Mouse (Mus musculus) MEL (cell line): ENCODE measurements around the gene Mpg. TPM values are rescaled to one million over a fixed set of nuclear protein-coding genes. Genes with fewer than 3 reads are reported as not detected.
A peak's percentile ranks its signal among the peaks of the same experiment; 100 is the strongest.

Source experiments
- DNase-seq: peaks from one replicate; pipeline ENCODE4 v3.0.0; 2011; ENCODE audit warnings: low read depth, low spot score
- H3K27ac ChIP-seq: 2 replicates; pipeline ENCODE4 v1.5.1; 2012; ENCODE audit warnings: low read depth, mild to moderate bottlenecking, control low read depth, low read length, moderate library complexity; ENCODE audit not compliant: control insufficient read depth
- H3K27me3 ChIP-seq, 2 experiments: fragments of 150-350 bp in 1 of 2; sonication (generic) in 1 of 2; 2 replicates each; pipeline ENCODE4 v1.6.1; 2012; ENCODE audit warnings: low read length in 2 of 2, mild to moderate bottlenecking in 2 of 2, improper control_type of control experiment in 1 of 2, moderate library complexity in 1 of 2; ENCODE audit not compliant: insufficient read depth in 2 of 2, control insufficient read depth in 1 of 2
- H3K36me3 ChIP-seq, 2 experiments: 2 replicates each; pipeline ENCODE4 v1.6.1; 2012 to 2014; ENCODE audit warnings: low read length in 2 of 2, improper control_type of control experiment in 1 of 2, inconsistent platforms in 1 of 2, mild to moderate bottlenecking in 1 of 2; ENCODE audit not compliant: insufficient read depth in 2 of 2, control insufficient read depth in 1 of 2
- H3K4me1 ChIP-seq, 2 experiments: fragments of 150-350 bp in 1 of 2; sonication (generic) in 1 of 2; 2 replicates each; pipeline ENCODE4 v1.6.1; 2012; ENCODE audit warnings: low read length in 2 of 2, improper control_type of control experiment in 1 of 2, mild to moderate bottlenecking in 1 of 2; ENCODE audit not compliant: insufficient read depth in 2 of 2, control insufficient read depth in 1 of 2
- H3K4me3 ChIP-seq, 2 experiments: fragments of 150-350 bp in 1 of 2; sonication (generic) in 1 of 2; 2 replicates each; pipeline ENCODE4 v1.5.1; 2012; ENCODE audit warnings: low read depth in 2 of 2, low read length in 2 of 2, mild to moderate bottlenecking in 2 of 2, moderate library complexity in 2 of 2, control low read depth in 1 of 2, improper control_type of control experiment in 1 of 2; ENCODE audit not compliant: control insufficient read depth in 1 of 2, insufficient read depth in 1 of 2
- H3K79me2 ChIP-seq: 2 replicates; pipeline ENCODE4 v1.6.1; 2012; ENCODE audit warnings: mild to moderate bottlenecking, low read length, moderate library complexity; ENCODE audit not compliant: control insufficient read depth, poor library complexity, insufficient read depth
- H3K9ac ChIP-seq: 2 replicates; pipeline ENCODE4 v1.6.1; 2012; ENCODE audit warnings: low read depth, mild to moderate bottlenecking, control low read depth, low read length, moderate library complexity; ENCODE audit not compliant: control insufficient read depth, poor library complexity, severe bottlenecking
- H3K9me3 ChIP-seq: fragments of 150-350 bp; sonication (generic); replicated peaks from 2 replicates; pipeline ENCODE4 v1.6.1; 2012; ENCODE audit warnings: mild to moderate bottlenecking, low read length, improper control_type of control experiment, moderate library complexity; ENCODE audit not compliant: insufficient read depth
- BHLHE40 ChIP-seq: IDR thresholded peaks from 2 replicates; pipeline ENCODE4 v1.6.1; 2012; ENCODE audit warnings: low read depth, mild to moderate bottlenecking, inconsistent platforms, low read length, improper control_type of control experiment, borderline replicate concordance
- CHD1 ChIP-seq: IDR thresholded peaks from 2 replicates; pipeline ENCODE4 v1.6.1; 2012; ENCODE audit warnings: low read depth, mild to moderate bottlenecking, inconsistent platforms, low read length, improper control_type of control experiment
- E2F4 ChIP-seq: IDR thresholded peaks from 2 replicates; pipeline ENCODE4 v1.6.1; 2011; ENCODE audit warnings: low read depth, low read length, improper control_type of control experiment, borderline replicate concordance
- EP300 ChIP-seq, 2 experiments: IDR thresholded peaks; 2 replicates each; pipeline ENCODE4 v1.6.1; 2011; ENCODE audit warnings: improper control_type of control experiment in 2 of 2, low read length in 2 of 2, low read depth in 1 of 2, mild to moderate bottlenecking in 1 of 2
- ETS1 ChIP-seq: IDR thresholded peaks from 2 replicates; pipeline ENCODE4 v1.6.1; 2012; ENCODE audit warnings: low read depth, mild to moderate bottlenecking, inconsistent platforms, low read length, improper control_type of control experiment, moderate library complexity
- GABPA ChIP-seq: IDR thresholded peaks from 2 replicates; pipeline ENCODE4 v1.6.1; 2012; ENCODE audit warnings: low read depth, mild to moderate bottlenecking, inconsistent platforms, low read length, improper control_type of control experiment, moderate library complexity
- KAT2A ChIP-seq: conservative IDR thresholded peaks from 2 replicates; pipeline ENCODE4 v1.6.1; 2012; ENCODE audit warnings: low read depth, low read length, improper control_type of control experiment, inconsistent platforms
- MAZ ChIP-seq: IDR thresholded peaks from 2 replicates; pipeline ENCODE4 v1.6.1; 2012; ENCODE audit warnings: low read depth, mild to moderate bottlenecking, inconsistent platforms, low read length, improper control_type of control experiment
- MEF2A ChIP-seq: IDR thresholded peaks from 2 replicates; pipeline ENCODE4 v1.6.1; 2014; ENCODE audit warnings: low read depth, mild to moderate bottlenecking, inconsistent platforms, low read length, improper control_type of control experiment; ENCODE audit not compliant: poor library complexity, insufficient replicate concordance, severe bottlenecking; ENCODE audit errors: extremely low read depth
- MYC ChIP-seq: IDR thresholded peaks from 2 replicates; pipeline ENCODE4 v1.6.1; 2011; ENCODE audit warnings: low read depth, mild to moderate bottlenecking, low read length, improper control_type of control experiment, moderate library complexity
- NELFE ChIP-seq: IDR thresholded peaks from 2 replicates; pipeline ENCODE4 v1.6.1; 2011; ENCODE audit warnings: low read depth, low read length, improper control_type of control experiment
- POLR2A ChIP-seq, 2 experiments: IDR thresholded peaks; 2 replicates each; pipeline ENCODE4 v1.6.1; 2011 to 2012; ENCODE audit warnings: low read length in 2 of 2, mild to moderate bottlenecking in 2 of 2, control low read depth in 1 of 2, improper control_type of control experiment in 1 of 2, low read depth in 1 of 2, moderate library complexity in 1 of 2; ENCODE audit not compliant: control insufficient read depth in 1 of 2, insufficient read depth in 1 of 2, poor library complexity in 1 of 2
- POLR2AphosphoS5 ChIP-seq: IDR thresholded peaks from 2 replicates; pipeline ENCODE4 v1.6.1; 2012; ENCODE audit warnings: low read depth, borderline replicate concordance, mild to moderate bottlenecking, inconsistent platforms, low read length, moderate library complexity, mixed read lengths
- RAD21 ChIP-seq: IDR thresholded peaks from 2 replicates; pipeline ENCODE4 v1.6.1; 2011; ENCODE audit warnings: mild to moderate bottlenecking, low read depth, low read length, improper control_type of control experiment
- RCOR1 ChIP-seq: IDR thresholded peaks from 2 replicates; pipeline ENCODE4 v1.6.1; 2012; ENCODE audit warnings: low read depth, mild to moderate bottlenecking, inconsistent platforms, low read length, improper control_type of control experiment
- TAL1 ChIP-seq: IDR thresholded peaks from 2 replicates; pipeline ENCODE4 v1.6.1; 2012; ENCODE audit warnings: mild to moderate bottlenecking, inconsistent platforms, low read length, moderate library complexity, mixed read lengths
- TBP ChIP-seq: IDR thresholded peaks from 2 replicates; pipeline ENCODE4 v1.8.0; 2011; ENCODE audit warnings: low read depth, low read length, improper control_type of control experiment
- ZKSCAN1 ChIP-seq: IDR thresholded peaks from 2 replicates; pipeline ENCODE4 v1.6.1; 2012; ENCODE audit warnings: low read depth, mild to moderate bottlenecking, inconsistent platforms, low read length, improper control_type of control experiment, moderate library complexity
- ZMIZ1 ChIP-seq: IDR thresholded peaks from 2 replicates; pipeline ENCODE4 v1.6.1; 2012; ENCODE audit warnings: low read depth, mild to moderate bottlenecking, inconsistent platforms, low read length, improper control_type of control experiment, moderate library complexity
- ZNF384 ChIP-seq: IDR thresholded peaks from 2 replicates; pipeline ENCODE4 v1.6.1; 2012; ENCODE audit warnings: low read depth, mild to moderate bottlenecking, inconsistent platforms, low read length, improper control_type of control experiment
- polyA plus RNA-seq, 2 experiments: library from polyadenylated mRNA; stranded (reverse) in 1 of 2; unstranded in 1 of 2; fragments of >175 nt in 1 of 2; fragments of >200 nt in 1 of 2; gene quantifications; 2 replicates each; pipeline versions ENCODE4 v1.2.1 to v1.2.4; 2012; ENCODE audit warnings: low replicate concordance in 2 of 2, low read depth in 1 of 2; ENCODE audit not compliant: insufficient read length in 2 of 2, insufficient read depth in 1 of 2, missing spikeins in 1 of 2
- total RNA-seq: library from RNA; depleted of rRNA; stranded (reverse); fragments of 300-350 nt; gene quantifications from 2 replicates; pipeline ENCODE4 v1.2.3, GENCODE M21; 2012

Mpg gene
- total and polyA plus RNA-seq, 3 experiments: 42.0 to 43.2 TPM; not detected in 1

DNA sequence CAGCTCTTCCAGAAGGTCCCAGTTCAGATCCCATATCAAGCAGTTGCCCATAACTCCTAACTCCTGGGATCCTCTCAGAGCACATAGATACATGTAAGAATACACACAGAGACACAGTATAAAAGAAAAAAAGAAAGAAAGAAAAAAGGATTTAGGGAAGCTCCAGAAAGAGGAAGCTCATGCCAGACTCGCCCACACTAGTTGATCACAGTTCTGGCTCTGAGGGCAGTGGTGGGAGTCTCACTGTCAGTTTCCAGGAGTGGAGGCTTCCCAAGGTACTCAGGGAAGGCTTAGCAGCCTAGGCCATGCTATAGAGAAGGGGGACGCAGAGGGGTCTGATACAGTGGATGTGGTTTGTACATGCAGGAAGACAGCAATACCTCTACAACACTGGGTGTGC, 4.8 kb downstream of the Mpg start:
- no peaks in the 10 kb centered on the region for H3K9me3 ChIP-seq
- H3K79me2 ChIP-seq: peaks cover 9% of the 10 kb centered on the region
- peaks cover 6 to 21% of the 10 kb centered on the region in 2 experiments for H3K4me1 ChIP-seq
- H3K9ac ChIP-seq: no peak overlapping the region
- TF ChIP-seq ZNF384: peak; percentile 40; the same call in 1 of the 2 replicates
- no peak for TF ChIP-seq POLR2A (IDR thresholded peaks at IDR 0.05; ENCODE audit: control insufficient read depth in 1 of 2, insufficient read depth in 1 of 2, low read depth in 1 of 2, low read length in 2 of 2, poor library complexity in 1 of 2)
- peak; percentile 69 for TF ChIP-seq TBP
- TF ChIP-seq EP300 (IDR thresholded peaks at IDR 0.05; ENCODE audit: low read depth in 1 of 2, low read length in 2 of 2): peak in 1 of 2 experiments; percentile 55; a peak in 1 of 4 replicates
- TF ChIP-seq MAZ: no peak
- peaks cover 0 to 10% of the 10 kb centered on the region in 2 experiments; a peak in 3 of 4 replicates for H3K36me3 ChIP-seq
- peak overlapping the region; percentile 7; the same call in 1 of the 2 replicates for H3K27ac ChIP-seq
- H3K4me3 ChIP-seq: no peak overlapping the region
- DNase-seq: peak; percentile 81
- no peaks in the 10 kb centered on the region for H3K27me3 ChIP-seq

DNA sequence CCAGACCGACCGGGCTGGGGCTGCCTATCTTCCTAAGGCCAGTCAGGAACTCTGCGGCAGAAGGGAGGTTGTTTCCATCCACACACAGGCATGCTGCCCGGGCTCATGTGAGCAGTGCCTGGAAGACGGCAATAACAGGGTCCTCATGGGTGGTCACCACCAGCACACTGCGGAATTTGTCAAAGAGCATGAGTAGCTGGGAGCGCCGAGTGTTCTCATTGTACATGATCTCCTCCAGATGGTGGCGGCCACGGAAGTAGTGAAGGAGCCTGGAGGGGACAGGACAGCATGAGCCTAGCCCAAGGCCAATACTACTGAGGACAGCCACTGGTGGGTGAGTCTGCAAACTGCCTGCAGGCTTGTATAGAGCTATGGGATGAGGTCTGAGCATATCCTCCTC, 6.5 kb downstream of the Mpg start:
- DNase-seq: no peak
- Histone ChIP-seq H3K79me2 (no peaks in the 10 kb centered on the region), H3K4me3 (no peak overlapping the region), H3K27ac (no peak overlapping the region), H3K9ac (no peak overlapping the region), H3K27me3 (no peaks in the 10 kb centered on the region), H3K9me3 (no peaks in the 10 kb centered on the region), H3K36me3 (peaks cover 0 to 9% of the 10 kb centered on the region in 2 experiments; a peak in 3 of 4 replicates), H3K4me1 (peaks cover 6 to 14% of the 10 kb centered on the region in 2 experiments)
- TF ChIP-seq TAL1: no peak
- no peak for TF ChIP-seq MEF2A
- no peak for TF ChIP-seq MYC

DNA sequence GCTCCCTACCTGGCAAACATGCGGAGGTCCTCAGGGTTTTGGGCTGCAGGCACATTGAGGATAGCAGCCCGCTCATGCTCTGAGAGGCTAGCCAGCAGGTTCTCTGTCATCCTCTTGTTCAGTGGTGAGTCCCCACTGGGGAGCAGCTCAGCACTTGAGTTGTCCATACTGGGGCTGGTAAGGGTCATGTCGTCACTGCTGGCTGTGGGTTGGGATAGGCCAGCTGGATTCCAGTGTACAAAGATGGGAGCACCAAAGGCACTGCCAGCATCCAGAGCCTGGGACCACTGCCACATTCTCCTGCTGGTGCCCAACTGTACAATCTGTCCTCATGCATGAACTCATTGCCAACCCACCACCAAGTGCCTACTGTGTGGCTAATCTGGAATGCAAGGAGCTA, 7.6 kb downstream of the Mpg start:
- no peak overlapping the region for H3K9ac ChIP-seq
- peaks cover 0 to 9% of the 10 kb centered on the region in 2 experiments; a peak in 3 of 4 replicates for H3K36me3 ChIP-seq
- H3K4me3 ChIP-seq: no peak overlapping the region
- H3K4me1 ChIP-seq: peaks cover 6 to 14% of the 10 kb centered on the region in 2 experiments
- no peak for DNase-seq
- H3K79me2 ChIP-seq: no peaks in the 10 kb centered on the region
- H3K9me3 ChIP-seq: no peaks in the 10 kb centered on the region
- H3K27ac ChIP-seq: no peak overlapping the region
- no peaks in the 10 kb centered on the region for H3K27me3 ChIP-seq
- no peak for TF ChIP-seq NELFE
- no peak for TF ChIP-seq ETS1
- TF ChIP-seq ZKSCAN1: no peak
- TF ChIP-seq E2F4: no peak
- TF ChIP-seq GABPA: no peak
- TF ChIP-seq RAD21: no peak
- TF ChIP-seq ZMIZ1: no peak
- TF ChIP-seq BHLHE40: no peak
- no peak for TF ChIP-seq POLR2AphosphoS5
- TF ChIP-seq KAT2A: no peak
- TF ChIP-seq CHD1: no peak
- no peak for TF ChIP-seq EP300 (IDR thresholded peaks at IDR 0.05; ENCODE audit: low read depth in 1 of 2, low read length in 2 of 2)
- no peak for TF ChIP-seq TBP
- TF ChIP-seq RCOR1: no peak
- TF ChIP-seq, all 39 proteins: peak for 0
